Mouse (Mus musculus): ENCODE measurements around the gene Clec11a. TPM values are rescaled to one million over a fixed set of nuclear protein-coding genes. Genes with fewer than 3 reads are reported as not detected.

Gene Clec11a
- 5.1 and 6.0 TPM in 2 replicates for polyA plus RNA-seq (2015; fragmentation: Nextera tagmentation; extraction: Ambion mirVana)

- H3K36me3 ChIP-seq (ENCODE audit: insufficient read depth, low read length) = no peaks in the 10 kb centered on the region
- TF ChIP-seq CTCF (IDR thresholded peaks at IDR 0.05; ENCODE audit: low read depth) = no peak
- H3K4me3 ChIP-seq (replicated peaks; ENCODE audit: low read depth, low read length) = peak within 1 kb of the TSS; percentile 14; the same call in 1 of the 2 replicates
- no peak within 1 kb of the TSS; the same call in 1 of the 2 replicates for H3K27ac ChIP-seq
- 50% methylated on average over 6 of the region's 6 CpGs for WGBS
- ATAC-seq (replicated peaks; ENCODE audit: low FRiP score, low read depth) = no peak
- no peak for DNase-seq (ENCODE audit: low spot score)
- 0 out of 2 replicates have a peak, but pooled peaks cover 3% of the 10 kb centered on the region for H3K27me3 ChIP-seq (ENCODE audit: insufficient read depth, low read length)
- 0 out of 2 replicates have a peak within 1 kb of the TSS, but pooled peaks have one; percentile 13 for H3K9ac ChIP-seq (ENCODE audit: low read depth, low read length)
- peaks cover 20% of the 10 kb centered on the region for H3K4me1 ChIP-seq (replicated peaks; ENCODE audit: insufficient read depth, low read length)
- peak within 1 kb of the TSS; percentile 91 for H3K4me2 ChIP-seq (ENCODE audit: low read length)
- no peaks in the 10 kb centered on the region for H3K9me3 ChIP-seq (replicated peaks; ENCODE audit: low read length)
Measured at GRCm38 (mm10) chr7:44306516-44307240, at the start of gene Clec11a. Clec11a (minus strand) TSS chr7:44306902.

- no peak for TF ChIP-seq CTCF (IDR thresholded peaks at IDR 0.05; ENCODE audit: low read depth)
- ATAC-seq (replicated peaks; ENCODE audit: low FRiP score, low read depth) = no peak
- 76% methylated on average over 6 of the region's 6 CpGs for WGBS
Measured at GRCm38 (mm10) chr7:44355411-44355810, 48.7 kb upstream of the Clec11a start.

GRCm38 (mm10) chr7:44353601-44354340 is 47.1 kb upstream of the Clec11a start:
- 0 out of 2 replicates have a peak overlapping the region, but pooled peaks have one; percentile 14 for H3K4me3 ChIP-seq (replicated peaks; ENCODE audit: low read depth, low read length)
- no peak overlapping the region for H3K9ac ChIP-seq (ENCODE audit: low read depth, low read length)
- H3K27ac ChIP-seq = no peak overlapping the region
- H3K27me3 ChIP-seq (ENCODE audit: insufficient read depth, low read length) = peaks cover 71% of the 10 kb centered on the region
- WGBS = 2% methylated on average over 35 of the region's 35 CpGs
- H3K4me2 ChIP-seq (ENCODE audit: low read length) = no peak overlapping the region
- TF ChIP-seq CTCF (IDR thresholded peaks at IDR 0.05; ENCODE audit: low read depth) = no peak
- DNase-seq (ENCODE audit: low spot score) (no peak), ATAC-seq (replicated peaks; ENCODE audit: low FRiP score, low read depth) (no peak)
- peaks cover 3% of the 10 kb centered on the region; the same call in 1 of the 2 replicates for H3K4me1 ChIP-seq (replicated peaks; ENCODE audit: insufficient read depth, low read length)
- H3K36me3 ChIP-seq (ENCODE audit: insufficient read depth, low read length) = no peaks in the 10 kb centered on the region
- no peaks in the 10 kb centered on the region for H3K9me3 ChIP-seq (replicated peaks; ENCODE audit: low read length)

More at GRCm38 (mm10) chr7:44355411-44355810, 48.7 kb upstream of the Clec11a start:
- no peak for DNase-seq (ENCODE audit: low spot score)
- Histone ChIP-seq H3K9me3 (replicated peaks; ENCODE audit: low read length) (no peaks in the 10 kb centered on the region), H3K27ac (no peak overlapping the region), H3K9ac (ENCODE audit: low read depth, low read length) (no peak overlapping the region), H3K27me3 (ENCODE audit: insufficient read depth, low read length) (peaks cover 73% of the 10 kb centered on the region), H3K4me1 (replicated peaks; ENCODE audit: insufficient read depth, low read length) (peaks cover 10% of the 10 kb centered on the region; the same call in 1 of the 2 replicates), H3K4me3 (replicated peaks; ENCODE audit: low read depth, low read length) (no peak overlapping the region), H3K4me2 (ENCODE audit: low read length) (no peak overlapping the region), H3K36me3 (ENCODE audit: insufficient read depth, low read length) (no peaks in the 10 kb centered on the region)

- no peaks in the 10 kb centered on the region for H3K9me3 ChIP-seq (replicated peaks; ENCODE audit: low read length)
- peaks cover 71% of the 10 kb centered on the region for H3K27me3 ChIP-seq (ENCODE audit: insufficient read depth, low read length)
- DNase-seq (ENCODE audit: low spot score) (no peak), ATAC-seq (replicated peaks; ENCODE audit: low FRiP score, low read depth) (no peak; the same call in 1 of the 2 replicates)
- no peak overlapping the region for H3K27ac ChIP-seq
- 0 out of 2 replicates have a peak overlapping the region, but pooled peaks have one; percentile 14 for H3K4me3 ChIP-seq (replicated peaks; ENCODE audit: low read depth, low read length)
- TF ChIP-seq CTCF (IDR thresholded peaks at IDR 0.05; ENCODE audit: low read depth) = no peak
- 4% methylated on average over 65 of the region's 71 CpGs for WGBS
- H3K4me2 ChIP-seq (ENCODE audit: low read length) = 0 out of 2 replicates have a peak overlapping the region, but pooled peaks have one; percentile 6
- no peaks in the 10 kb centered on the region for H3K36me3 ChIP-seq (ENCODE audit: insufficient read depth, low read length)
- peaks cover 3% of the 10 kb centered on the region; the same call in 1 of the 2 replicates for H3K4me1 ChIP-seq (replicated peaks; ENCODE audit: insufficient read depth, low read length)
- no peak overlapping the region for H3K9ac ChIP-seq (ENCODE audit: low read depth, low read length)
Measured at GRCm38 (mm10) chr7:44352750-44353600, 46.3 kb upstream of the Clec11a start.

GRCm38 (mm10) chr7:44351881-44352749 is 45.4 kb upstream of the Clec11a start:
- H3K4me2 ChIP-seq (ENCODE audit: low read length) = 0 out of 2 replicates have a peak overlapping the region, but pooled peaks have one; percentile 6
- DNase-seq (ENCODE audit: low spot score) = no peak

More at GRCm38 (mm10) chr7:44351881-44352749, 45.4 kb upstream of the Clec11a start:
- Histone ChIP-seq H3K4me1 (replicated peaks; ENCODE audit: insufficient read depth, low read length) (peaks cover 3% of the 10 kb centered on the region; the same call in 1 of the 2 replicates), H3K27ac (no peak overlapping the region), H3K4me3 (replicated peaks; ENCODE audit: low read depth, low read length) (0 out of 2 replicates have a peak overlapping the region, but pooled peaks have one; percentile 2), H3K27me3 (ENCODE audit: insufficient read depth, low read length) (peaks cover 65% of the 10 kb centered on the region), H3K9ac (ENCODE audit: low read depth, low read length) (no peak overlapping the region), H3K9me3 (replicated peaks; ENCODE audit: low read length) (no peaks in the 10 kb centered on the region), H3K36me3 (ENCODE audit: insufficient read depth, low read length) (no peaks in the 10 kb centered on the region)
- no peak for ATAC-seq (replicated peaks; ENCODE audit: low FRiP score, low read depth)
- TF ChIP-seq CTCF (IDR thresholded peaks at IDR 0.05; ENCODE audit: low read depth) = no peak
- 3% methylated on average over 71 of the region's 71 CpGs for WGBS
